Mouse (Mus musculus): ENCODE data around the gene Rgs9bp. TPM values are rescaled to one million over a fixed set of nuclear protein-coding genes. Genes with fewer than 3 reads are reported as not detected.

The Rgs9bp gene
- polyA plus RNA-seq, 1 experiment from 2014 or later = 0.03 TPM

- H3K9ac ChIP-seq (ENCODE audit: low read depth, low read length) = no peak overlapping the region
- ATAC-seq (ENCODE audit: low FRiP score) = no peak
- no peak for DNase-seq (ENCODE audit: low spot score)
- no peak overlapping the region for H3K27ac ChIP-seq (ENCODE audit: low read depth, low read length)
- no peaks in the 10 kb centered on the region for H3K9me3 ChIP-seq (ENCODE audit: control insufficient read depth, low read length)
- no peak overlapping the region for H3K4me2 ChIP-seq (replicated peaks; ENCODE audit: low read depth, low read length)
- H3K4me1 ChIP-seq (replicated peaks; ENCODE audit: control insufficient read depth, insufficient read depth, low read length) = no peaks in the 10 kb centered on the region
- H3K36me3 ChIP-seq (ENCODE audit: control insufficient read depth, insufficient read depth, low read length) = no peaks in the 10 kb centered on the region
- 84% methylated on average over 3 of the region's 3 CpGs for WGBS
- H3K4me3 ChIP-seq (ENCODE audit: low read depth, low read length) = no peak overlapping the region
- H3K27me3 ChIP-seq (ENCODE audit: control insufficient read depth, insufficient read depth, low read length) = no peaks in the 10 kb centered on the region
Measured at GRCm38 (mm10) chr7:35530026-35530425, 55.4 kb downstream of the Rgs9bp start.

Other genes with a start within 250 kb of the Rgs9bp start
- 23.6 and 24.8 TPM in 2 replicates for gene Faap24, start 188.7 kb downstream of the Rgs9bp start, polyA plus RNA-seq (2014; fragmentation: Nextera tagmentation; extraction: Ambion mirVana)
- gene Cep89, start 188.5 kb downstream of the Rgs9bp start, polyA plus RNA-seq (2014; fragmentation: Nextera tagmentation; extraction: Ambion mirVana) = 35.2 and 41.7 TPM in 2 replicates
- gene Slc7a9, start 136.8 kb downstream of the Rgs9bp start, polyA plus RNA-seq (2014; fragmentation: Nextera tagmentation; extraction: Ambion mirVana) = 0.17 TPM in 1 of 2 replicates, not detected in the other
- 0.32 and 0.36 TPM in 2 replicates for gene Tdrd12, start 47.8 kb downstream of the Rgs9bp start, polyA plus RNA-seq (2014; fragmentation: Nextera tagmentation; extraction: Ambion mirVana)
- gene Nudt19, start 29.3 kb downstream of the Rgs9bp start, polyA plus RNA-seq (2014; fragmentation: Nextera tagmentation; extraction: Ambion mirVana) = 41.4 and 44.6 TPM in 2 replicates
- 24.3 and 27.2 TPM in 2 replicates for gene Ankrd27, start 662 bp upstream of the Rgs9bp start, polyA plus RNA-seq (2014; fragmentation: Nextera tagmentation; extraction: Ambion mirVana)
- gene Pdcd5, start 61.9 kb upstream of the Rgs9bp start, polyA plus RNA-seq (2014; fragmentation: Nextera tagmentation; extraction: Ambion mirVana) = 306 and 325 TPM in 2 replicates
- 29.4 and 33.5 TPM in 2 replicates for gene Dpy19l3, start 168.9 kb upstream of the Rgs9bp start, polyA plus RNA-seq (2014; fragmentation: Nextera tagmentation; extraction: Ambion mirVana)
- gene Zfp507, start 217.4 kb upstream of the Rgs9bp start, polyA plus RNA-seq (2014; fragmentation: Nextera tagmentation; extraction: Ambion mirVana) = 16.2 and 21.4 TPM in 2 replicates

All from hindbrain, embryonic 11.5 days (tissue).